ENCODE assay signal across 16 mouse cellular contexts in the genomic region with DNA sequence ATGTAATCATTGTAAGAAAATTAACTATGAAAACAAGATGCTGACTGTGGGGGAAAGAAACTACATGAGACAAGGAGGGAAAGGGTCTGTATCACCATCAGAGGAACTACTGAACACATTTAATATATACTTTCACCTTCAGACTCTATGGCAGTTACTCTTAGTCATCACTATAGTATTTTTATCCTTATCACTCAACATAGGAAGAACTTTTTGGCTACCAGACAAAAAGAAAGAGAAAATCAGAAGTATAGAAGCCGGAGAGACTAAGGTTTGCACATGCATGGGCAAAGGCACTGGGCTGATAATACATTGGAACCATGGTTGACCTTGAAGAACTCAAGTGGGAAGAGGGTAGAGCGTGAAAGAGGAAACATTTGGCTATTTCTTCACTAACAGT.
"Had no signal": no experiment of that assay in that cellular context is flagged by ENCODE, and none has a peak within 500 bp of the region (broad histone marks: within the 10 kb centered on the region; RNA-seq: fewer than 3 reads in every experiment).

No protein-coding gene starts in this region.

- H3K9me3 ChIP-seq: neural tube, embryonic 13.5 days; neural tube, embryonic 15.5 days; stomach, embryonic 15.5 days had no signal

- H3K36me3 ChIP-seq: neural tube, embryonic 13.5 days; neural tube, embryonic 15.5 days; stomach, embryonic 15.5 days had no signal

- H3K27ac ChIP-seq: neural tube, embryonic 13.5 days; neural tube, embryonic 15.5 days; stomach, embryonic 15.5 days; stomach, postnatal 0 days had no signal

- DNase-seq: retina, postnatal 1 day; right cerebral cortex, adult 18-20 months; right cerebral cortex, postnatal 14 days; right cerebral cortex, postnatal 25 days; right cerebral cortex, postnatal 4 days; spleen, adult 18-20 months; thymus, adult 18-20 months; thymus, adult 2 months; thymus, postnatal 14 days; thymus, postnatal 25 days; thymus, postnatal 36 days; thymus, postnatal 4 days had no signal

- H3K4me2 ChIP-seq: neural tube, embryonic 13.5 days; neural tube, embryonic 15.5 days; stomach, embryonic 15.5 days had no signal

- H3K9ac ChIP-seq: neural tube, embryonic 13.5 days; neural tube, embryonic 15.5 days; stomach, embryonic 15.5 days had no signal

- H3K27me3 ChIP-seq: neural tube, embryonic 13.5 days; neural tube, embryonic 15.5 days; stomach, embryonic 15.5 days had no signal

- H3K4me3 ChIP-seq: neural tube, embryonic 13.5 days; neural tube, embryonic 15.5 days; stomach, embryonic 15.5 days had no signal

- H3K4me1 ChIP-seq: neural tube, embryonic 13.5 days; neural tube, embryonic 15.5 days; stomach, embryonic 15.5 days had no signal
